Mouse (Mus musculus): ENCODE data around the gene Fmnl1. TPM values are rescaled to one million over a fixed set of nuclear protein-coding genes. Genes with fewer than 3 reads are reported as not detected.
"Not testable (repeated sequence)": the region's sequence is repeated elsewhere in the genome, so short reads cannot be mapped to it uniquely, and the experiment has no call there.

Gene Fmnl1
- polyA plus RNA-seq, 1 experiment from 2014 or later: 2.3 TPM

DNA sequence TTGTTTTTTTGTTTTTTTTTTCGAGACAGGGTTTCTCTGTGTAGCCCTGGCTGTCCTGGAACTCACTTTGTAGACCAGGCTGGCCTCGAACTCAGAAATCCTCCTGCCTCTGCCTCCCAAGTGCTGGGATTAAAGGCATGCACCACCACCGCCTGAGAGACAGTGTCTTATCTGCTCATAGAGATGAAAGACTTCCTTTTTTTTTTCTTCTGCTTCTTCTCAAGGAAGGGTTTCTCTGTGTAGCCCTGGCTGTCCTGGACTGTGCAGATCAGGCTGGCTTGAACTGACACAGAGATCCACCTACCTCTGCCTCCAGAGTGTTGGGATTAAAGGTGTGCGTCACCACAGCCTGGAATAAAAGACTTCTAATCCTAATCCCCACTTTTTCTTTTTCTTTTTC, 51.8 kb downstream of the Fmnl1 start:
- 87% methylated on average over 4 of the region's 4 CpGs for WGBS
- not testable (repeated sequence) for ATAC-seq; H3K27ac ChIP-seq (ENCODE audit: low read length); H3K9ac ChIP-seq (ENCODE audit: low read depth, low read length); H3K27me3 ChIP-seq (replicated peaks; ENCODE audit: control insufficient read depth, insufficient read depth, low read length); H3K9me3 ChIP-seq (ENCODE audit: control insufficient read depth, low read length); H3K4me3 ChIP-seq (ENCODE audit: low read length); H3K4me2 ChIP-seq (ENCODE audit: low read depth, low read length)
- H3K36me3 ChIP-seq (ENCODE audit: control insufficient read depth, insufficient read depth, low read length): peaks cover 18% of the 10 kb centered on the region
- H3K4me1 ChIP-seq (ENCODE audit: control insufficient read depth, insufficient read depth, low read length): peaks cover 16% of the 10 kb centered on the region

DNA sequence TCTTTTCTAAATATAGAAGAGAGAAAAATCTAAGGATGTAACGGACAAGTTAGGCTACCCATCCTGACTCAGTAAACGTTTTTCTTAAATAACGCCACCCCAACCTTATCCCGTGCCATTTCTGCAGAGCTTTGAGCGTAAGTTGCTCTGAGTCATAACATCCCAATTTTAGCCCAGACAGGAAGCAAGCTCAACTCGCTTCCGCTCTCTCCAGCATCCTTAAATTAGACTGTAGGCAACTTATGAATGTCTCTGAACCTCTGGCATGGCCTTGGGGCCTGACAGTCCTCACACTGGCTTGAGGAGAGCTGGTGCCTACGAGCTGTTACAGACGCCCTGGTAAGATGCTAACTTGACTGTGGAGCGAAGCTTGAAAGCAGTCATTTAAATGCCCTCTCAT, 52.5 kb downstream of the Fmnl1 start:
- Histone ChIP-seq H3K27me3 (replicated peaks; ENCODE audit: control insufficient read depth, insufficient read depth, low read length) (no peaks in the 10 kb centered on the region), H3K9me3 (ENCODE audit: control insufficient read depth, low read length) (no peaks in the 10 kb centered on the region), H3K4me2 (ENCODE audit: low read depth, low read length) (no peak overlapping the region), H3K9ac (ENCODE audit: low read depth, low read length) (0 out of 2 replicates have a peak overlapping the region, but pooled peaks have one; percentile 10), H3K4me3 (ENCODE audit: low read length) (no peak overlapping the region), H3K27ac (ENCODE audit: low read length) (peak overlapping the region; percentile 45), H3K4me1 (ENCODE audit: control insufficient read depth, insufficient read depth, low read length) (peaks cover 9% of the 10 kb centered on the region), H3K36me3 (ENCODE audit: control insufficient read depth, insufficient read depth, low read length) (peaks cover 18% of the 10 kb centered on the region)
- 83% methylated on average over 10 of the region's 10 CpGs for WGBS
- ATAC-seq: no peak

DNA sequence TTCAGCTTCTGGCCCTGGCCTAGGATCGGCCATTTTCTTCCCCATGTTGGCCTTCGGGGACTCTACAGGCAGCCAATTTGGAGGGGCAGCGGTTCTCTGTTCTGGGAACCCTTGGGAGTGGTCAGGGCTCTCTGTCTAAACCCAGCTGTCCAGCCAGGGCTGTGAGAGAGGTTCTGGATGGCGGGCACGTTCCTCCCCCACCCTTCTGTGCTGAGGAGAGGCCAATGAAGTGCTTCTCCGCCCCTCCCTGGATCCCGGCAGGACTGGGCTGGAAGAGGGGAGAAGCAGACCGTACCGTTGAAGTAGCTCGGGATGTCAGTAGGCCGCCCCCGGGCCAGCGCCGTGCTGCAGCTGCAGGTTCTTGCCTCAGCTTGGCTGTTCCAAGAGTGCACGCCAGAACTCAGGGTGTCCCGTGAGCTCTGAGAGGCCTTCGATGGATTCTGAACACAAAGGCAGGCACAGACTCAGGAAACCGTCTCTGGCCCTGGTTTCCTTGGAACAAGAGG, 53.1 kb downstream of the Fmnl1 start:
- Histone ChIP-seq H3K4me2 (ENCODE audit: low read depth, low read length) (no peak overlapping the region), H3K4me1 (ENCODE audit: control insufficient read depth, insufficient read depth, low read length) (peaks cover 7% of the 10 kb centered on the region; the same call in 1 of the 2 replicates), H3K36me3 (ENCODE audit: control insufficient read depth, insufficient read depth, low read length) (peaks cover 18% of the 10 kb centered on the region), H3K9me3 (ENCODE audit: control insufficient read depth, low read length) (no peaks in the 10 kb centered on the region), H3K4me3 (ENCODE audit: low read length) (no peak overlapping the region), H3K9ac (ENCODE audit: low read depth, low read length) (0 out of 2 replicates have a peak overlapping the region, but pooled peaks have one; percentile 10), H3K27ac (ENCODE audit: low read length) (peak overlapping the region; percentile 45), H3K27me3 (replicated peaks; ENCODE audit: control insufficient read depth, insufficient read depth, low read length) (no peaks in the 10 kb centered on the region)
- ATAC-seq: no peak
- WGBS: 66% methylated on average over 18 of the region's 18 CpGs

DNA sequence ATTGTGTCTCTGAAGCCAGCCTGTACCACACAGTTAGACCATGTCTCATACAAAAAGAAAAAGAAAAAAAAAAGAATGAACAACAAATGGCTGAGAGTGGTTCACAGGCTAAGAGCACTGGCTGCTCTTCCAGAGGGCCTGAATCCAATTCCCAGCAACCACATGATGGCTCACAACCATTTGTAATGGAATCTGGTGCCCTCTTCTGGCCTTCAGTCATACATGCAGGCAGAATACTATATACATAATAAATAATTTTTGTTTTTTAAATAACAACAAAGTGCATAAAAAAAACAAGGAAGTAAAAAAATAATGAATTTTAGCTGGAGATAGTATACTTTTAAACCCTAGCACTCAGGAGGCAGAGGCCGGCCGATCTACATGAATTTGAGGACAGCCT, 58.7 kb downstream of the Fmnl1 start:
- Histone ChIP-seq H3K36me3 (ENCODE audit: control insufficient read depth, insufficient read depth, low read length) (peaks cover 19% of the 10 kb centered on the region), H3K4me2 (ENCODE audit: low read depth, low read length) (no peak overlapping the region), H3K4me3 (ENCODE audit: low read length) (no peak overlapping the region), H3K27me3 (replicated peaks; ENCODE audit: control insufficient read depth, insufficient read depth, low read length) (no peaks in the 10 kb centered on the region), H3K4me1 (ENCODE audit: control insufficient read depth, insufficient read depth, low read length) (peaks cover 5% of the 10 kb centered on the region; the same call in 1 of the 2 replicates), H3K27ac (ENCODE audit: low read length) (no peak overlapping the region), H3K9ac (ENCODE audit: low read depth, low read length) (no peak overlapping the region), H3K9me3 (ENCODE audit: control insufficient read depth, low read length) (no peaks in the 10 kb centered on the region)
- 100% methylated on average over 2 of the region's 2 CpGs for WGBS
- ATAC-seq: no peak

DNA sequence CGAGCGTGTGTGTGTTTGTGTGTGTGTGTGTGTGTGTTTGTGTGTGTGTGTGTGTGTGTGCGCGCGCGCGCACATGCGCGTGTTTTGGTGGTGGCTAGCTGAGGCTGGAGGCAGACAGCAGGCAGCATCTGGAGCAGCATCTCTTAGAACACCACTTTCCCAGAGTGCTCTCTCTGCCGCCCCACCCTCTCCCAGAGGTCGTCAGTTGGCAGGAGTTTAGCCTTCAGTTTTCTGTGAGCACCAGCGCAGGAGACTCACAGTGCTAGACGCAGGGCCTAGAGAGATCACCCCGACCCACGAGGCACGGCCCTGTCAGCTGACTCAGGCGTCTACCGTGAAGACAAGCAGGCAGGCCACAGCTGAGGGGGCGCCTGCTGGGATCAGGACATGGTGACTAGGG, 59.7 kb downstream of the Fmnl1 start:
- no peaks in the 10 kb centered on the region for H3K9me3 ChIP-seq (ENCODE audit: control insufficient read depth, low read length)
- no peak for ATAC-seq
- peaks cover 5% of the 10 kb centered on the region; the same call in 1 of the 2 replicates for H3K4me1 ChIP-seq (ENCODE audit: control insufficient read depth, insufficient read depth, low read length)
- no peak overlapping the region for H3K4me2 ChIP-seq (ENCODE audit: low read depth, low read length)
- H3K27me3 ChIP-seq (replicated peaks; ENCODE audit: control insufficient read depth, insufficient read depth, low read length): no peaks in the 10 kb centered on the region
- H3K36me3 ChIP-seq (ENCODE audit: control insufficient read depth, insufficient read depth, low read length): peaks cover 19% of the 10 kb centered on the region; the same call in 1 of the 2 replicates
- WGBS: 85% methylated on average over 19 of the region's 19 CpGs
- no peak overlapping the region for H3K9ac ChIP-seq (ENCODE audit: low read depth, low read length)
- H3K4me3 ChIP-seq (ENCODE audit: low read length): no peak overlapping the region
- H3K27ac ChIP-seq (ENCODE audit: low read length): no peak overlapping the region

DNA sequence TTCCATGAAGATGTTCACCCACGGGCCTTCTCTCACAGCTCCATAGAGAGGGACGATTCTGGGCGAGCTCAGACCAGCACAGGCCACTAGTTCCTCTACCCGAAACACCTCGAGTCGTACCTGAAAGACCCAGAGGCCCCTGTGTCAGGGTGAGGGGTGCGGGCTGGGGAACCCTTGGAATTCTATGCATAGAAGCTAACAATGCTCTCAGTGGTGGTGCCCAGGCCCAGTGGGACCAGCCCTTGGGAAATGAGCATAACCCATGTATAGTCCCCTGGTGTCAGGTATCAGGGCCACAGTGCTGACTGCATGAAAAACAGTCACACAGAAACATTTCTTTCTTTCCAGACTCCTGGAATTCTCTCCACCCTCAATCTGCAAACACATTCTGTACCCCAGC, 60.5 kb downstream of the Fmnl1 start:
- Histone ChIP-seq H3K4me3 (ENCODE audit: low read length) (no peak overlapping the region), H3K36me3 (ENCODE audit: control insufficient read depth, insufficient read depth, low read length) (peaks cover 19% of the 10 kb centered on the region; the same call in 1 of the 2 replicates), H3K4me1 (ENCODE audit: control insufficient read depth, insufficient read depth, low read length) (peaks cover 2% of the 10 kb centered on the region; the same call in 1 of the 2 replicates), H3K4me2 (ENCODE audit: low read depth, low read length) (no peak overlapping the region), H3K9me3 (ENCODE audit: control insufficient read depth, low read length) (no peaks in the 10 kb centered on the region), H3K9ac (ENCODE audit: low read depth, low read length) (no peak overlapping the region), H3K27me3 (replicated peaks; ENCODE audit: control insufficient read depth, insufficient read depth, low read length) (no peaks in the 10 kb centered on the region), H3K27ac (ENCODE audit: low read length) (no peak overlapping the region)
- no peak for ATAC-seq
- WGBS: 88% methylated on average over 7 of the region's 7 CpGs

DNA sequence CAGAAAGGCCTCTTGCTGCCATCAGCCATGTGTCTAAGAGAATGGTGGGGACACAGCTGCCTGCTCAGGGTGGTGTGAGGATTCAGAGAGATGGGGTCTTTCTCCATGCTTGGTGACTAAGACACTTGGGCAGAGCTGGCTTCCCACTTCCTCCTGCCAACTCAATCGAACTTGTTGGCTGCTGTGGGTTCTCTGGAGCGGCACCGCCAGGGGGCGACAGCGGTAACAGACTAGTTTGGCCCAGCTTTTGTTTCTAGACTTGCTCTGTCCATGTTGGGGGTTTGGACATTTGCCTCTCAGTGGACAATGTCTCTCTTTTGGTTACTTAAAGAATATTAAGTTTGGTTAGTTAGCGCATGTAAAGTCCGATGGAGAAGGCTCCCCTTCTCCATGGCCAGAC, 62.1 kb downstream of the Fmnl1 start:
- H3K4me1 ChIP-seq (ENCODE audit: control insufficient read depth, insufficient read depth, low read length): no peaks in the 10 kb centered on the region
- H3K36me3 ChIP-seq (ENCODE audit: control insufficient read depth, insufficient read depth, low read length): peaks cover 14% of the 10 kb centered on the region; the same call in 1 of the 2 replicates
- H3K9ac ChIP-seq (ENCODE audit: low read depth, low read length): no peak overlapping the region
- H3K4me2 ChIP-seq (ENCODE audit: low read depth, low read length): no peak overlapping the region
- WGBS: 30% methylated on average over 7 of the region's 7 CpGs
- no peaks in the 10 kb centered on the region for H3K9me3 ChIP-seq (ENCODE audit: control insufficient read depth, low read length)
- no peak overlapping the region for H3K27ac ChIP-seq (ENCODE audit: low read length)
- H3K4me3 ChIP-seq (ENCODE audit: low read length): no peak overlapping the region
- H3K27me3 ChIP-seq (replicated peaks; ENCODE audit: control insufficient read depth, insufficient read depth, low read length): no peaks in the 10 kb centered on the region
- no peak for ATAC-seq

DNA sequence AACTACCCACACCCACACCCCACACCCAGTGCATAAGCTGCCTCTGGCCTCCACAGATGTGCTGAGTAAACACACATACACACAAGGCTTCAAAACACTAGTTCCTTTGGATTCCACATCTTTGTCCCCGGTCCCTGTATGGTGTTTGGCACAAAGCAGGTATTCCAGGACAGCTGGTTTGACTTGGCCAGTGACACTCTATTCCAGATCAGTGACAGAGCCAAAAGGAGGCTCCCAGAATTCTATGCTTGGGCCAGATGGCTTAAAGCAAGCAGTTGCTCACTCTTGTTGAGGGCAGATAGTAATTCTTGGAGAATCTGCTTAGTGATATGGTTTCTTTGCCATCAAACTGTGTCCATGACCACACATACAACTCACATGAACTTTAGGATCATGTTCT, 63.5 kb downstream of the Fmnl1 start:
- H3K4me1 ChIP-seq (ENCODE audit: control insufficient read depth, insufficient read depth, low read length): no peaks in the 10 kb centered on the region
- WGBS: 59% methylated on average over 1 of the region's 1 CpGs
- H3K27me3 ChIP-seq (replicated peaks; ENCODE audit: control insufficient read depth, insufficient read depth, low read length): no peaks in the 10 kb centered on the region
- ATAC-seq: no peak
- no peak overlapping the region for H3K9ac ChIP-seq (ENCODE audit: low read depth, low read length)
- no peak overlapping the region for H3K27ac ChIP-seq (ENCODE audit: low read length)
- no peaks in the 10 kb centered on the region for H3K9me3 ChIP-seq (ENCODE audit: control insufficient read depth, low read length)
- no peak overlapping the region for H3K4me3 ChIP-seq (ENCODE audit: low read length)
- H3K36me3 ChIP-seq (ENCODE audit: control insufficient read depth, insufficient read depth, low read length): peaks cover 11% of the 10 kb centered on the region; the same call in 1 of the 2 replicates
- no peak overlapping the region for H3K4me2 ChIP-seq (ENCODE audit: low read depth, low read length)

DNA sequence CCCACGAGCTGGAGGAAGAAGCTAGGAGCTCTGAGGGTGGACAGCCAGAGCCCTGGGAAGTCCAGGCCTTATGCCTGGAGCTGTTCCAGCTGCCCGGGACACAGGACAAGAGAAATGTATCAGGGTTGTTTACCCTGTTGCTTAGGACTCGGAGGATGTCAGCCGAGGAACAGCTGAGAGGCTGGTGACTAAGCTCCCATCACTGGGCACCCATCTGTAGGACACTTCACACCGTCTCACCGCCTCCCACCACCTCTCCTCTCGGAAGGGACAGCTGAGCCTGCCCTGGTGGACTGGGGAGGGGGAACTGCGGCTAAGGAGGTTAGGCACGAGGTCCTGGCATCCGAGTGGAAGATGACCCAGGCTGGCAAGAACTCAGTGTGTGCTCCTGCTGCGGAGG, 64.8 kb downstream of the Fmnl1 start:
- Histone ChIP-seq H3K9me3 (ENCODE audit: control insufficient read depth, low read length) (no peaks in the 10 kb centered on the region), H3K4me2 (ENCODE audit: low read depth, low read length) (no peak overlapping the region), H3K9ac (ENCODE audit: low read depth, low read length) (no peak overlapping the region), H3K27ac (ENCODE audit: low read length) (no peak overlapping the region), H3K27me3 (replicated peaks; ENCODE audit: control insufficient read depth, insufficient read depth, low read length) (no peaks in the 10 kb centered on the region), H3K36me3 (ENCODE audit: control insufficient read depth, insufficient read depth, low read length) (peaks cover 2% of the 10 kb centered on the region; the same call in 1 of the 2 replicates), H3K4me1 (ENCODE audit: control insufficient read depth, insufficient read depth, low read length) (no peaks in the 10 kb centered on the region; the same call in 1 of the 2 replicates), H3K4me3 (ENCODE audit: low read length) (no peak overlapping the region)
- WGBS: 61% methylated on average over 11 of the region's 11 CpGs
- ATAC-seq: no peak

DNA sequence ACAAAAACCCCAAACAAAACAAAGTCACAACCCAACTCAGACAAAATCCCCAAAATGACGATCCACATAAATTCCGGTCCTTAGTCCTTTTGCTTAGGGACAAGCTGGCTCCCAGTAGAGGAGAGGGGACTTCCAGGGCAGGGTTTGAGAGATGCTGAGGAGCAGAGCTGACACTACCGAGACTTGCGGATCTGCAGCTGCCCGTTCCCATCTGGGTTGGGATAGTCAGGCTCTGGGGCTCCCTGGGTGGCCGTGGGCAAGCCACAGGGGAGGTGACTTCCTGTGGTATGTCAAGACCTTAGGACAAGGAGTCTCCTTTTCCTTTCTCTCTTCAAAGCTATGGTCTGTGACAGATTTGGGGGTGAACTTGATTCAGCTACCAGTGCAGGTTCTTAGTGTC, 65.5 kb downstream of the Fmnl1 start:
- Histone ChIP-seq H3K9ac (ENCODE audit: low read depth, low read length) (no peak overlapping the region), H3K36me3 (ENCODE audit: control insufficient read depth, insufficient read depth, low read length) (no peaks in the 10 kb centered on the region; the same call in 1 of the 2 replicates), H3K4me3 (ENCODE audit: low read length) (no peak overlapping the region), H3K27ac (ENCODE audit: low read length) (no peak overlapping the region), H3K4me1 (ENCODE audit: control insufficient read depth, insufficient read depth, low read length) (no peaks in the 10 kb centered on the region; the same call in 1 of the 2 replicates), H3K27me3 (replicated peaks; ENCODE audit: control insufficient read depth, insufficient read depth, low read length) (no peaks in the 10 kb centered on the region), H3K9me3 (ENCODE audit: control insufficient read depth, low read length) (no peaks in the 10 kb centered on the region), H3K4me2 (ENCODE audit: low read depth, low read length) (no peak overlapping the region)
- no peak for ATAC-seq
- 75% methylated on average over 6 of the region's 6 CpGs for WGBS

Data from intestine, embryonic 16.5 days (tissue).